Mouse (Mus musculus) forelimb bud, embryonic 11.5 days (tissue): ENCODE measurements around the gene Dnajc2.

Experiments
- DNase-seq: peaks from one replicate; pipeline ENCODE4 v3.0.0-alpha.2; 2012; ENCODE audit warnings: low read depth, low spot score

Dnajc2 gene

GRCm38 (mm10) chr5:21785053-21785452 lies at the start of gene Dnajc2, which contains the start of gene Psmc2:
TSS of gene Dnajc2 (minus strand) at chr5:21785251.
TSS of gene Psmc2 (plus strand) at chr5:21785283.
- peak; percentile 92 for DNase-seq

GRCm38 (mm10) chr5:21831761-21832160 lies 46.7 kb upstream of the Dnajc2 start:
- DNase-seq, result no peak

GRCm38 (mm10) chr5:21828855-21829254 lies 43.8 kb upstream of the Dnajc2 start:
- DNase-seq, result no peak

- DNase-seq, result no peak
Observed at GRCm38 (mm10) chr5:21827643-21828042, 42.6 kb upstream of the Dnajc2 start.

GRCm38 (mm10) chr5:21826370-21826769 lies 41.3 kb upstream of the Dnajc2 start:
- no peak for DNase-seq

GRCm38 (mm10) chr5:21813994-21814393 lies 28.9 kb upstream of the Dnajc2 start:
- DNase-seq, result peak; percentile 52

GRCm38 (mm10) chr5:21810924-21811323 lies 25.9 kb upstream of the Dnajc2 start:
- DNase-seq, result no peak

- no peak for DNase-seq
Observed at GRCm38 (mm10) chr5:21804837-21805236, 19.8 kb upstream of the Dnajc2 start.

GRCm38 (mm10) chr5:21803691-21804188 lies 18.7 kb upstream of the Dnajc2 start:
- no peak for DNase-seq

- DNase-seq, result no peak
Observed at GRCm38 (mm10) chr5:21802907-21803306, 17.9 kb upstream of the Dnajc2 start.

GRCm38 (mm10) chr5:21792166-21792565 lies 7.1 kb upstream of the Dnajc2 start:
- no peak for DNase-seq

GRCm38 (mm10) chr5:21789061-21789460 lies 4.0 kb upstream of the Dnajc2 start:
- DNase-seq, result no peak

- no peak for DNase-seq
Observed at GRCm38 (mm10) chr5:21787186-21788105, 2.4 kb upstream of the Dnajc2 start.

- peak; percentile 95 for DNase-seq
Observed at GRCm38 (mm10) chr5:21786258-21787185, 1.5 kb upstream of the Dnajc2 start.

- no peak for DNase-seq
Observed at GRCm38 (mm10) chr5:21785776-21786175, 725 bp upstream of the Dnajc2 start.

- peak; percentile 7 for DNase-seq
Observed at GRCm38 (mm10) chr5:21784161-21785052, 644 bp downstream of the Dnajc2 start.

- no peak for DNase-seq
Observed at GRCm38 (mm10) chr5:21776491-21776890, 8.6 kb downstream of the Dnajc2 start.

- no peak for DNase-seq
Observed at GRCm38 (mm10) chr5:21769841-21770240, 15.2 kb downstream of the Dnajc2 start.

GRCm38 (mm10) chr5:21768506-21768905 lies 16.5 kb downstream of the Dnajc2 start:
- DNase-seq, result no peak

GRCm38 (mm10) chr5:21745966-21746365 lies 39.1 kb downstream of the Dnajc2 start:
- DNase-seq, result no peak

- DNase-seq, result no peak
Observed at GRCm38 (mm10) chr5:21744651-21745050, 40.4 kb downstream of the Dnajc2 start.
